Mouse (Mus musculus): ENCODE measurements around the gene Capn2. TPM values are rescaled to one million over a fixed set of nuclear protein-coding genes. Genes with fewer than 3 reads are reported as not detected.

Capn2 gene
- total and polyA plus RNA-seq, 3 experiments = 28.0 to 65.3 (median 63.9) TPM

DNA sequence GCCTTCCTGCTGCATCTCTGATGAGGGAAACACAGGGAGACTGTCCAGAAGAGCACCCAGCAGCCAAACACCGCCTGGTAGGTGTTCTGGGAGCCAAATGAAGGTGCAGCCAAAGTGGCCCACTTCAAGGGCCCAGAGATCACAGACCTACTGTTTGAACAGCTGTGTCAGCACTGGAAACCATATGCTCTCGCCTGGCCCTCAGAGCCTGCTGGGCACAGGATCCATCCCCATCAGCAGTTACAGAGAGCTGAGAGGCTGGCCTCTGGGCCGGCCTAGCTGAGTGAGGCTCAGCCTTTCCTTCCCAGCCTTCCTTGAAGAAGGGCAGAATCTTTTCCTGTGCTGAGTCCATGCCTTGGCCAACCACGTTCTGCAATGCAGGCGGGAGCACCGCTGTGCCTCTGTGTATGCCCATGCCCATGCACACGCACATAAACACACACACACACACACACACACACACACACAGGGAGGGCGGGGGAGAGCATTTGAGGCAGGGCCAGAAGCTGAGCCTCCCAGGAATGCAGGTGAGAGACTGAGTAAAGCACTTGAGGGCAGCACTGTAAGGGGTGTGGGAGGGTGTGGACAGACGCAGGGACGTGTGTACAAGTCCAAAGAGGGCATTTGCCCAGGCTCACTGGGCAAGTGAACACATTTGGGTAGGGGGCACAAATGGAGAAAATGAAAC is 8.2 kb downstream of the Capn2 start:
- no peak overlapping the region for H3K9ac ChIP-seq (ENCODE audit: low read depth, low read length)
- H3K4me1 ChIP-seq (ENCODE audit: control insufficient read depth, insufficient read depth, low read length) = peaks cover 34% of the 10 kb centered on the region
- TF ChIP-seq EP300 (IDR thresholded peaks at IDR 0.05; ENCODE audit: insufficient read depth, low read depth, low read length) = no peak
- TF ChIP-seq CTCF (IDR thresholded peaks at IDR 0.05) = no peak
- TF ChIP-seq POLR2A (IDR thresholded peaks at IDR 0.05; ENCODE audit: insufficient read depth, low read depth, low read length) = no peak
- WGBS = 75% methylated on average over 10 of the region's 10 CpGs
- H3K4me3 ChIP-seq = no peak overlapping the region
- peaks cover 2% of the 10 kb centered on the region; the same call in 1 of the 2 replicates for H3K79me2 ChIP-seq (replicated peaks; ENCODE audit: control insufficient read depth, insufficient read depth, low read length)
- no peaks in the 10 kb centered on the region for H3K27me3 ChIP-seq (ENCODE audit: control insufficient read depth, insufficient read depth, low read length)
- peaks cover 20% of the 10 kb centered on the region for H3K36me3 ChIP-seq (ENCODE audit: control insufficient read depth, insufficient read depth, low read length)
- peak in 1 of 2 experiments; percentile 17 for DNase-seq
- H3K27ac ChIP-seq = no peak overlapping the region
- intact Hi-C loops (cut with DNase I) = loop anchor here (10.0 kb wide), 1 partner anchor 714 kb away; no protein-coding TSS in a partner anchor

DNA sequence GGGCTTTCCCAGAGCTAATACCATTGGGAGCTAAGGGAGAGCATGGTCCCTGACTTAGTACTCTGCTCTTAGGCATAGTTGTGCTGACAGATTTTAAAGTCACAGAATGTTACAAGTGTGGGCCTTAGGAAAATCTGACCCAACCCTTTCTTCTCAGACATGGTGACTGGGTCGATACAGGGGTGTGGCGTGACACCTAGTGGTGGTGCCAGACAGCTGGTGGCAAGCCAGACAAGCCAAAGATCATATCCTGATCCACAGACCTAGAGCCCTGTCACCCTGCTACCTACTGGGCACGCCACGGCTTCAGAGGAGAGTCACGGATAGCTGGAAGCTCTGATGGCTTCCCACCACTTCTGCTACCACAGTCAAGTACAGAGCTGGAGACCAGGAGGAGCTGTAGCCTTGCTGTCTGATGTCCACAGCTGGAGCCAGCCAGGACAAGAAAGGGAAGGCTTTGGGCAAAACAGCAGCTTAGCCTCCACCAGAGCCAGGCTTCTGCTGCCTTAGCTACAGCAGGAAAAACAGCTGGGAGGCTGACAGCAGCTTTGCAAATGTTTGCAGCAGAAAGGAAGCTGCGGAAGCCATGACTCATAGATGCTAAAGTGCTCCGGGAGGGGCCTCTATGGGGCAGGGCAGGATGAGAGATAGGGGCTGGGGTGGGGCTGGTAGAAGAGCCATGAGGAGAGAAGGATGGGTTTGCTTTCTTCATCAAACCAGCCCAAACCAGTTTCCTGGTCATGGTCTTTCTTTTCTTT is 11.0 kb downstream of the Capn2 start:
- H3K27ac ChIP-seq = peak overlapping the region; percentile 84
- intact Hi-C loops (cut with DNase I) = loop anchor here (10.0 kb wide), 1 partner anchor 712 kb away; no protein-coding TSS in a partner anchor
- TF ChIP-seq CTCF (IDR thresholded peaks at IDR 0.05) = peak; percentile 57
- peak; percentile 88; the same call in 1 of the 2 replicates for TF ChIP-seq EP300 (IDR thresholded peaks at IDR 0.05; ENCODE audit: insufficient read depth, low read depth, low read length)
- TF ChIP-seq POLR2A (IDR thresholded peaks at IDR 0.05; ENCODE audit: insufficient read depth, low read depth, low read length) = peak; percentile 74
- H3K4me3 ChIP-seq = no peak overlapping the region
- H3K79me2 ChIP-seq (replicated peaks; ENCODE audit: control insufficient read depth, insufficient read depth, low read length) = peaks cover 2% of the 10 kb centered on the region; the same call in 1 of the 2 replicates
- H3K9ac ChIP-seq (ENCODE audit: low read depth, low read length) = peak overlapping the region; percentile 7
- peaks cover 14% of the 10 kb centered on the region for H3K36me3 ChIP-seq (ENCODE audit: control insufficient read depth, insufficient read depth, low read length)
- WGBS = 13% methylated on average over 7 of the region's 7 CpGs
- no peaks in the 10 kb centered on the region for H3K27me3 ChIP-seq (ENCODE audit: control insufficient read depth, insufficient read depth, low read length)
- peaks cover 43% of the 10 kb centered on the region for H3K4me1 ChIP-seq (ENCODE audit: control insufficient read depth, insufficient read depth, low read length)
- peak; percentile 80 to 88 for DNase-seq

- Histone ChIP-seq H3K4me1 (ENCODE audit: control insufficient read depth, insufficient read depth, low read length) (peaks cover 49% of the 10 kb centered on the region), H3K79me2 (replicated peaks; ENCODE audit: control insufficient read depth, insufficient read depth, low read length) (peaks cover 2% of the 10 kb centered on the region; the same call in 1 of the 2 replicates), H3K4me3 (no peak overlapping the region), H3K36me3 (ENCODE audit: control insufficient read depth, insufficient read depth, low read length) (peaks cover 13% of the 10 kb centered on the region), H3K9ac (ENCODE audit: low read depth, low read length) (no peak overlapping the region), H3K27me3 (ENCODE audit: control insufficient read depth, insufficient read depth, low read length) (no peaks in the 10 kb centered on the region), H3K27ac (peak overlapping the region; percentile 41)
- TF ChIP-seq CTCF (IDR thresholded peaks at IDR 0.05) = no peak
- TF ChIP-seq EP300 (IDR thresholded peaks at IDR 0.05; ENCODE audit: insufficient read depth, low read depth, low read length) = no peak
- WGBS = 69% methylated on average over 3 of the region's 3 CpGs
- intact Hi-C loops (cut with DNase I) = loop anchor here (10.0 kb wide), 1 partner anchor 710 kb away; no protein-coding TSS in a partner anchor
- DNase-seq = no peak
These were observed 12.1 kb downstream of the Capn2 start for GRCm38 (mm10) chr1:182505291-182505690.

GRCm38 (mm10) chr1:182504223-182504622 is 13.2 kb downstream of the Capn2 start:
- TF ChIP-seq CTCF (IDR thresholded peaks at IDR 0.05) = no peak
- no peak for TF ChIP-seq POLR2A (IDR thresholded peaks at IDR 0.05; ENCODE audit: insufficient read depth, low read depth, low read length)
- TF ChIP-seq EP300 (IDR thresholded peaks at IDR 0.05; ENCODE audit: insufficient read depth, low read depth, low read length) = 0 out of 2 replicates have a peak, but pooled peaks have one; percentile 56
- DNase-seq = peak in 1 of 2 experiments; percentile 82
- no peaks in the 10 kb centered on the region for H3K27me3 ChIP-seq (ENCODE audit: control insufficient read depth, insufficient read depth, low read length)
- intact Hi-C loops (cut with DNase I) = loop anchor here (10.0 kb wide), 1 partner anchor 709 kb away; no protein-coding TSS in a partner anchor
- no peak overlapping the region for H3K4me3 ChIP-seq
- no peak overlapping the region; the same call in 1 of the 2 replicates for H3K9ac ChIP-seq (ENCODE audit: low read depth, low read length)
- WGBS = 16% methylated on average over 4 of the region's 4 CpGs
- H3K27ac ChIP-seq = peak overlapping the region; percentile 42
- H3K79me2 ChIP-seq (replicated peaks; ENCODE audit: control insufficient read depth, insufficient read depth, low read length) = peaks cover 2% of the 10 kb centered on the region; the same call in 1 of the 2 replicates
- peaks cover 53% of the 10 kb centered on the region for H3K4me1 ChIP-seq (ENCODE audit: control insufficient read depth, insufficient read depth, low read length)
- peaks cover 13% of the 10 kb centered on the region for H3K36me3 ChIP-seq (ENCODE audit: control insufficient read depth, insufficient read depth, low read length)

DNA sequence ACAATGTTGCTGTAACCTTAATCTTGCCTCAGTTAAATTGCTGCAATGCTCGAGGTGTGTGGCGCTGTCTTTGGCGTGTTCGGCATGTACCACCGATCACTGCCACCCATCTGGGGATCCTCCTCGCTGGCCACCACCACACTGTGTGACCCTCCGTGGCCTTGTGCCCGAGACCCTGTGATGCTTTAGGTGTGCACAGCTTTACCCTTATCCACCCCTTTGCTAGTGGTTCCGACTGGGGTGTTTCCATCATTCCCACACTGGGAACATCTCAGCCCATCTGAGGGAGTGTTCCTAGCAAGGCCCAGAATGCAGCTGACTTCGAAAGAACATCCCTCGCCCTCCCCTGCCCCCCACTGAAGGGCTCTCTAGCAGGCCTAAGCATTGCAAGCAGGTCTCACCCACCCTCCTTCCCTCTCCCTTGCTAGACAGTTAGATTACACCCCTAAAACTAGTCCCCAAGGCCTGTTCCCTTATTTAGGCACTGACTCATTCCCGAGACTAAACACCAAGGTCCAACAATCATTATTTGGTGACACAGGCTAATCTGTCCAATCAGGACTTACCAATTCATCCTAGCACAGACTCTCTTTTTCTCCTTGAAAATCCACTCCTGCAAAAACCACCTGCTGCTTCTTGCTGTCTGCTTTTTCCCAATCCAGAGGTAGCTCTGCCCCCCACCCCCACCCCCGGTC is 14.1 kb downstream of the Capn2 start:
- Histone ChIP-seq H3K27me3 (ENCODE audit: control insufficient read depth, insufficient read depth, low read length) (no peaks in the 10 kb centered on the region), H3K4me3 (no peak overlapping the region), H3K79me2 (replicated peaks; ENCODE audit: control insufficient read depth, insufficient read depth, low read length) (peaks cover 2% of the 10 kb centered on the region; the same call in 1 of the 2 replicates), H3K36me3 (ENCODE audit: control insufficient read depth, insufficient read depth, low read length) (peaks cover 14% of the 10 kb centered on the region), H3K27ac (peak overlapping the region; percentile 78), H3K4me1 (ENCODE audit: control insufficient read depth, insufficient read depth, low read length) (peaks cover 55% of the 10 kb centered on the region), H3K9ac (ENCODE audit: low read depth, low read length) (no peak overlapping the region)
- WGBS = 80% methylated on average over 13 of the region's 13 CpGs
- intact Hi-C loops (cut with DNase I) = loop anchor here (10.0 kb wide), 1 partner anchor 709 kb away; no protein-coding TSS in a partner anchor
- TF ChIP-seq POLR2A (IDR thresholded peaks at IDR 0.05; ENCODE audit: insufficient read depth, low read depth, low read length) (no peak), EP300 (IDR thresholded peaks at IDR 0.05; ENCODE audit: insufficient read depth, low read depth, low read length) (no peak), CTCF (IDR thresholded peaks at IDR 0.05) (no peak)
- DNase-seq = no peak
